Mouse (Mus musculus) gastrocnemius, postnatal 25 days (tissue): Measurements from ENCODE around the gene Pdcd5. TPM values are rescaled to one million over a fixed set of nuclear protein-coding genes. Genes with fewer than 3 reads are reported as not detected.

Experiments used
- DNase-seq: peaks from one replicate; pipeline ENCODE4 v3.0.0; 2022
- long read RNA-seq, 2 experiments: library from polyadenylated mRNA; stranded (forward); transcript quantifications; one replicate each; pipeline ENCODE4 v2.0.0; 2021
- total RNA-seq, 2 experiments: library from RNA; stranded (reverse); gene quantifications; 1 replicate in 1 of 2; 2 replicates in 1 of 2; pipeline ENCODE4 v1.2.3; 2021

Pdcd5 gene
- 100 to 1,000 TPM; 110 to 118 TPM for total RNA-seq
- long read RNA-seq, experiment 1, transcript Pdcd5-207 (2 exons, 602 nt) = minor isoform, 23 of 349 reads
- long read RNA-seq, experiment 1, transcript Pdcd5-201 (6 exons, 684 nt) = major isoform, 292 of 349 reads
- long read RNA-seq, experiment 1, partial matches to known transcripts = 24 of 349 reads
- long read RNA-seq, experiment 1, other reads (novel, unspliced or antisense) = 6 of 349 reads
- long read RNA-seq, experiment 2, transcript Pdcd5-201 (6 exons, 684 nt) = major isoform, 189 of 215 reads
- long read RNA-seq, experiment 2, transcript Pdcd5-207 (2 exons, 602 nt) = minor isoform, 13 of 215 reads
- long read RNA-seq, experiment 2, partial matches to known transcripts = 11 of 215 reads
- long read RNA-seq, experiment 2, other reads (novel, unspliced or antisense) = 2 of 215 reads

- peak; percentile 95 for DNase-seq
These were observed at the start of gene Pdcd5 for GRCm38 (mm10) chr7:35647101-35647698. Gene Pdcd5, minus strand, starts transcription at chr7:35647521.

- DNase-seq = no peak
These were observed 45.3 kb upstream of the Pdcd5 start for GRCm38 (mm10) chr7:35692641-35693040.

GRCm38 (mm10) chr7:35692117-35692516 is 44.8 kb upstream of the Pdcd5 start:
- no peak for DNase-seq

GRCm38 (mm10) chr7:35688781-35689349 is 41.5 kb upstream of the Pdcd5 start:
- DNase-seq = no peak

GRCm38 (mm10) chr7:35688276-35688675 is 41.0 kb upstream of the Pdcd5 start:
- DNase-seq = no peak

GRCm38 (mm10) chr7:35687229-35687628 is 39.9 kb upstream of the Pdcd5 start:
- no peak for DNase-seq

GRCm38 (mm10) chr7:35686756-35687155 is 39.4 kb upstream of the Pdcd5 start:
- DNase-seq = peak; percentile 19

GRCm38 (mm10) chr7:35686216-35686615 is 38.9 kb upstream of the Pdcd5 start:
- peak; percentile 43 for DNase-seq

GRCm38 (mm10) chr7:35683409-35684122 is 36.2 kb upstream of the Pdcd5 start:
- no peak for DNase-seq

GRCm38 (mm10) chr7:35681559-35681958 is 34.2 kb upstream of the Pdcd5 start:
- no peak for DNase-seq

- no peak for DNase-seq
These were observed 31.7 kb upstream of the Pdcd5 start for GRCm38 (mm10) chr7:35678976-35679375.

- DNase-seq = no peak
These were observed 21.0 kb upstream of the Pdcd5 start for GRCm38 (mm10) chr7:35668066-35669041.

GRCm38 (mm10) chr7:35663790-35664376 is 16.6 kb upstream of the Pdcd5 start:
- DNase-seq = no peak

- DNase-seq = no peak
These were observed 11.9 kb upstream of the Pdcd5 start for GRCm38 (mm10) chr7:35659173-35659572.

- DNase-seq = no peak
These were observed 10.5 kb upstream of the Pdcd5 start for GRCm38 (mm10) chr7:35657829-35658228.

GRCm38 (mm10) chr7:35651583-35652270 is 4.4 kb upstream of the Pdcd5 start:
- no peak for DNase-seq

GRCm38 (mm10) chr7:35650716-35651410 is 3.5 kb upstream of the Pdcd5 start:
- DNase-seq = peak; percentile 11

GRCm38 (mm10) chr7:35649071-35649470 is 1.8 kb upstream of the Pdcd5 start:
- peak; percentile 39 for DNase-seq

GRCm38 (mm10) chr7:35648239-35649069 is 1.1 kb upstream of the Pdcd5 start:
- no peak for DNase-seq
